Mouse (Mus musculus) testis, adult 2 months (tissue): Measurements from ENCODE around the gene Fnbp1.

Source experiments
- CTCF ChIP-seq: fragments of 200-500 bp; IDR thresholded peaks from 2 replicates; pipeline ENCODE4 v1.5.1; 2012; ENCODE audit warnings: low read depth, mild to moderate bottlenecking, inconsistent platforms, low read length, moderate library complexity; ENCODE audit not compliant: control insufficient read depth, insufficient read depth, insufficient replicate concordance
- POLR2A ChIP-seq: fragments of 200-500 bp; IDR thresholded peaks from 2 replicates; pipeline ENCODE4 v1.6.1; 2012; ENCODE audit warnings: low read depth, mild to moderate bottlenecking, inconsistent platforms, low read length, moderate library complexity; ENCODE audit not compliant: control insufficient read depth

GRCm38 (mm10) chr2:30990221-30990620 is 151.6 kb downstream of the Fnbp1 start:
- TF ChIP-seq CTCF (no peak), POLR2A (no peak)
